Mouse (Mus musculus): ENCODE data around the gene Acsf3. TPM values are rescaled to one million over a fixed set of nuclear protein-coding genes. Genes with fewer than 3 reads are reported as not detected.
A peak's percentile ranks its signal among the peaks of the same experiment; 100 is the strongest.

The Acsf3 gene
- polyA plus RNA-seq, 1 experiment from 2014 or later, result 17.1 TPM

DNA sequence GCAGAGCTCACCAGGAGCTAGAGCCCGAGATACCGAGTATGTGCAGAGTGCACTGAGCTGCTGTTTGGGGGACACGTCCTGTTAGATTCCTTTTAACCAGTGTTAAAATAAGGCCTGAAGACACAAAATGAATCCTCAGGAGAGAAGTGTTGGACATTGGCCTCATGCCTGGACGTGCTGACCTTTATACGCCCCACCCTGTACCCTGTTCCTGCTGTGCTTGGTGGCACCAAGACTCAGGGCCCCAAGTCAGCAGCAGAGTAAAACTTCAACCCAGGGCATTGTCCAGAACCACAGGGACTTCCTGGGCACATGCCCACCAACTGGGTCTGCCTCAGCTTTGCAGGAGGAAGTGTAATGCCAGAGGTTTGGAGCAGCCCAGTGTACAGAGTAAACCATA lies 14.5 kb downstream of the Acsf3 start:
- Histone ChIP-seq H3K9ac (no peak overlapping the region), H3K36me3 (peaks cover 65% of the 10 kb centered on the region), H3K27me3 (no peaks in the 10 kb centered on the region), H3K9me3 (no peaks in the 10 kb centered on the region), H3K27ac (replicated peaks) (no peak overlapping the region), H3K4me3 (no peak overlapping the region), H3K4me1 (replicated peaks) (peaks cover 22% of the 10 kb centered on the region), H3K4me2 (no peak overlapping the region)
- no peak for ATAC-seq (ENCODE audit: low read depth)
- 92% methylated on average over 5 of the region's 5 CpGs for WGBS

DNA sequence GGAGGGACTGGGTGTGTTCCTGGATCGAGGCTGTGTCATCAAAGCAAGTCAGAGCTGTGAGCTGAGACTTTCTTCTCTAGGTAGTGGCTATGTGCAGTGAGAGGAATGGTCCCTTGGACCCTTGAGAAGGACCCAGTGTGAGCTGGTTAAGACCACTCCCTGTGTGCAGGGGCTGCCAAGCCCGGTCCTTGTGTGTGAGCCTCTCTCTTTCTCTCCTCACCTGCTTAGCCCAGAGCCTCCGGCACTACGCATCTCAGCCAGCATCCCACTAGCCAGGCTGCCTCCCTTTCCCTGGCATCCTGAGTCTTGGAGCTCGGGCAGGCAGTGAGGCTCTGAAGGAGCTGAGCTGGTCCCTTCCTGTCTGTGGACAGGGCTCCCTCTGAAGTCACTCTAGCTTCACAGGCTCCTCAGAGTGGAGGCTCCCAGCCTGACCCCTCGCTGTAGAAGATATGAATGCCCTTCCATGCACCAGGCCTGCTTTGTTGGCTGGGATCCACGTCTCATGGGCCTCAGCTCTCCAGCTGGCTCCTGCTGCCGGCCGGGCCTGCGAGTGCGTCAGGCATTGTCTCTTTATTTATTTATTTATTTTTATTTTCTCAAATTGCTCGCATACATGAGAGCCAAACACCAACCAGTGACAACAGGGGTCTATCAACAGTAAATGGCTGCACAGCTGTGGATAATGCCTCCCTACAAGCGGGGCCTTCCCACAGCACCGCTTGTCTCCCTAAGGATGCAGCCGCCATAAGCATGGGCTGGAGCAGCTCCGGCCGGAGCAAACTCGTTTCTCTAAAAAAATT lies 18.3 kb downstream of the Acsf3 start:
- Histone ChIP-seq H3K4me3 (no peak overlapping the region), H3K4me1 (replicated peaks) (peaks cover 24% of the 10 kb centered on the region), H3K9me3 (no peaks in the 10 kb centered on the region), H3K27me3 (no peaks in the 10 kb centered on the region), H3K27ac (replicated peaks) (peak overlapping the region; percentile 92), H3K9ac (peak overlapping the region; percentile 38), H3K36me3 (peaks cover 32% of the 10 kb centered on the region), H3K4me2 (no peak overlapping the region)
- ATAC-seq (ENCODE audit: low read depth), result peak; percentile 82
- 52% methylated on average over 18 of the region's 18 CpGs for WGBS

DNA sequence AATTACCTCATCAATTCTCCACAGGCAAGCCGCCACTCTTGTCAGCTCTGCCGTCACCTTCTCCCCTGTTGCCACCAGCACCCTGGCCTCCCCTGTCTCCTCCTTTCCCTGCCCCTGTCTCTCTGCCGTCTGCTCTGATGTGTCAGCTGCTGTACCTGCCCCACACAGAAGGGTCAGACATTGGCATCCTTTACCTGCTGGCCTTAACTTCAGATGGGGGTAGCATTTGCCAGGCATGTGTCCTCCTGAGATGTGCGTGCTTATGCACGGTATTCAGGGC lies 18.8 kb downstream of the Acsf3 start:
- Histone ChIP-seq H3K4me1 (replicated peaks) (peaks cover 24% of the 10 kb centered on the region), H3K27ac (replicated peaks) (peak overlapping the region; percentile 92), H3K4me3 (no peak overlapping the region), H3K9me3 (no peaks in the 10 kb centered on the region), H3K36me3 (peaks cover 27% of the 10 kb centered on the region), H3K4me2 (no peak overlapping the region), H3K9ac (peak overlapping the region; percentile 38), H3K27me3 (no peaks in the 10 kb centered on the region)
- ATAC-seq (ENCODE audit: low read depth), result no peak; the same call in 1 of the 2 replicates
- 58% methylated on average over 5 of the region's 5 CpGs for WGBS

DNA sequence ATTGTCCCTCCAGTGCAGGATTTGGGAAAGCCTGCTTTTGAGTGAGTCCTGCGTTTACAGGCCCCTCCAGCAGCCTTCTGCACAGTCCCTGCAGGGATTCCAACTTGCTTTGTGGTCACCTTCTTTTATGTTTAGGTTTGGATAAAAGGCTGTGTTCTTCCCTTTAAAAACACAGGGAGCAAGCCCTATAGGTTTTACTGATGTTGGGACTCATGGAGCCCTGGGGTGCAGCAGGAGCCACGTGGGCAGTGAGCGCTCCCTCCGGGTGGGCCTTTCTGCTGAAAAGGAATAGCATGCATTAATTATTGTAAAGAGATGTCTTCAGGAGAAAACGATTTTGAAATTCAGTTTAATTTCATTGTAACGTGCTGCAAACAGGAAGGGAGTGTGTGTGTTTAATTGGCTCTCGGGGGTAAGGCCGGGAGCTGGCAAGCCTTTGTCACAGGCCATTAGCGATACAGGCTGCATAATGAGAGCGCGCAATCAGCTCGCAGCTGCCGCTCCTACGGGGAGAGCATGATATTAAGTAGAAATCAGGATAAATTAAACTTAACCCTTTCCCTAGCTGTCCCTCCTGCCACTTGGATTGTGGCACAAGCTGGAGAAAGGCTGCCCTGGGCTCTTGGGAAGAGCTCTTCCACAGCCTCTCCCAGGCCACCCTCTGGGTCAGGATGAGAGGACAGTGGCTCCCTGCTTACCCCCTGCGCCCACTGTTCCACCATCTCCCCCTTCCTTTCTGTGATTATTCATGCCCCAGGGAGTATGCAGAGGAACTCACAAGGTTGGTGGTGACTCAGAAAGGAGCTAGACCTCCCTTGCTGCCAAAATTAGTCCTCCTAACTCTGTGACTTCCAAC lies 28.8 kb downstream of the Acsf3 start:
- peak; percentile 87 for ATAC-seq (ENCODE audit: low read depth)
- 9% methylated on average over 15 of the region's 15 CpGs for WGBS
- Histone ChIP-seq H3K36me3 (peaks cover 4% of the 10 kb centered on the region; the same call in 1 of the 2 replicates), H3K4me3 (no peak overlapping the region), H3K27ac (replicated peaks) (peak overlapping the region; percentile 93), H3K9ac (peak overlapping the region; percentile 26), H3K9me3 (no peaks in the 10 kb centered on the region), H3K4me1 (replicated peaks) (peaks cover 64% of the 10 kb centered on the region), H3K4me2 (peak overlapping the region; percentile 21; the same call in 1 of the 2 replicates), H3K27me3 (no peaks in the 10 kb centered on the region)

DNA sequence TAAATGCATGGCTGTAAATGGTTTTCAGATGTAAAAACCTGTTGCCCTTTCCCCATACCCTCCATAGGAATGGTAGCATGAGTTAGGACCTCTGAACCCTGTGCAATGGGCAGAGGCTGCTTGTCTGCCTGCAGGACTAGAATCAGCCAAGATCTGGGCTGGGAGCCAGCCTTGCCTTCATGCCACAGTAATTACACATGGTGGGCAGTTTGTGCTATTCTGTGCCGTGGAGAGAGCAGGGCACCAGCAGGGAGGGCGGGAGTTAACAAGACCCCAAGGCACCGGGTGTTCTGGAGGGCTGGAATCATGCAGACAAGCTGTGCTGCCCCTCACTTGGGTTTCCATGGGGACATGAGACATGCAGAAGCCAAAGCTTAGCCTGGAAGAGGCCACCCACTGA lies 30.1 kb downstream of the Acsf3 start:
- H3K4me2 ChIP-seq, result no peak overlapping the region
- 18% methylated on average over 3 of the region's 3 CpGs for WGBS

DNA sequence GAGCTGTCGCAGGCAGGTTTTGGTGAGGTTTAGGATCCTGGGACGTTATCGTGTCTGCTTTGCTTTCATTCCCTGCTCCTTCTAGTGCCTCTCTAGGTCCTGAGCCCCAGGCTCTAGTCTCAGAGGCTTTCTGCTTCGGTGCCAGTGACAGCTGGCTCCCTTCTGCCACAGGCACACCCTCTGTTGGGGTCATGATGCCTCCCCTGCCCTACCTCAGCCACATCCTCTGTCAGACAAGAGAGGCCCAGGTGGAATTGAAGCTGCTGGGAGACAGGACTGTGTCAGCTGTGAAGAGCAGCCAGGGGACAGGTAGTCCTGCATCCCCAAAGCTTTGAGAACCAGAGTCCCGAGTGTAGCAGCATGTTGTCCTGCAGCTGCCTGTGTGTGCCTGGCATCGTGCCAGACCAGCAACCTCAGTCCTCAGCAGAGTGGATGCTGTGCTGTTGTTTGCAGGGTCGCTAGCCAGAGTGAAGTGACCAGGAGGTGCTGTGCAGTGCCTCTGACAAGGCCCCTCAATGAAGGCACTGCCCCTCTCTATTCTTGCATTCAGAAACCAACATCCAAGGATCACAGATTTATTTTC lies 31.8 kb downstream of the Acsf3 start:
- 33% methylated on average over 7 of the region's 7 CpGs for WGBS
- no peaks in the 10 kb centered on the region for H3K36me3 ChIP-seq
- no peak overlapping the region for H3K4me2 ChIP-seq
- peaks cover 86% of the 10 kb centered on the region for H3K4me1 ChIP-seq (replicated peaks)
- no peaks in the 10 kb centered on the region for H3K9me3 ChIP-seq
- H3K27ac ChIP-seq (replicated peaks), result peak overlapping the region; percentile 93
- ATAC-seq (ENCODE audit: low read depth), result peak; percentile 4; the same call in 1 of the 2 replicates
- H3K4me3 ChIP-seq, result no peak overlapping the region
- H3K27me3 ChIP-seq, result no peaks in the 10 kb centered on the region
- H3K9ac ChIP-seq, result peak overlapping the region; percentile 60; the same call in 1 of the 2 replicates

More for the DNA sequence above, 30.1 kb downstream of the Acsf3 start:
- ATAC-seq (ENCODE audit: low read depth), result peak; percentile 38
- Histone ChIP-seq H3K9me3 (no peaks in the 10 kb centered on the region), H3K9ac (no peak overlapping the region), H3K4me1 (replicated peaks) (peaks cover 69% of the 10 kb centered on the region), H3K27ac (replicated peaks) (peak overlapping the region; percentile 93), H3K4me3 (no peak overlapping the region), H3K36me3 (no peaks in the 10 kb centered on the region), H3K27me3 (no peaks in the 10 kb centered on the region)

DNA sequence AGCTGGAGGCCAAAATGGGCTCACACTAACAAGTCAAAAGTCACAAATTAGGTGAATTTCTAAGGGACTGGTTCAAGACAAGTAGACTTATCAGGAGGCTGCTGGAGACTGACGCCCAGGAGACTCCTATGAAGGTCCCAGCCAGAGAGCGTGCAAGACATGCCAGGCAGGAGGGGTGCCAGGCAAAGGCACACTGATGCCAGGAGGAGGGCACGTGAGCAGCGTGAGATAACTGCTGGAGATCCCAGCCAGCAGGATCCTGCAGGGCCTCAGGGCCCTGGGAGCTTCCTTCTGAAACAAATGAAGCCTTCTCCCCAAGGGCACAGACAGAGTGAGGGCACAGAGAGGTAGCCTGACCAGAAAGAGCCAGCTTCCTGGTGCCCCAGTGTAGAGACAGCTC lies 32.6 kb downstream of the Acsf3 start:
- Histone ChIP-seq H3K4me2 (no peak overlapping the region), H3K9ac (no peak overlapping the region), H3K4me1 (replicated peaks) (peaks cover 86% of the 10 kb centered on the region), H3K27me3 (no peaks in the 10 kb centered on the region), H3K9me3 (no peaks in the 10 kb centered on the region), H3K4me3 (no peak overlapping the region), H3K27ac (replicated peaks) (peak overlapping the region; percentile 93), H3K36me3 (no peaks in the 10 kb centered on the region)
- no peak for ATAC-seq (ENCODE audit: low read depth)
- 62% methylated on average over 4 of the region's 4 CpGs for WGBS

DNA sequence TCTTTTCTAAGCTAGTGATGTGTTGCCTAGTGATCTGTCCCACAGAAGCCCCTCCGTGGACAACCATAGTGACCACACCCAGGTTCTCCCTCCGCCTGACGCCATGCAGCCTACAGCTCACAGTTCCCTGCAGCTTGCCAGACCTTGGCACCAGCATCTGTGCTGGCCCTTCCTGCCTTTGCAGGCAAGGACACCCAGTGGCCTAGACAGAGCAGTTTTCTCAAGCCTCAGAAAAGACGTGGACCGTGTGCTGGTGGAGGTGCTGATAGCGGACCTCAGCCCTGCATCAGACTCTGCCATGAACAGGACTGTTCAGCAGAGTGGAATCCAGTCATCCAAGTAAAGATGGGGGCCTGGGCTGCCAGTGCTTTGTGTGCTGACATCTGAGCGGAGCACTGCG lies 35.1 kb downstream of the Acsf3 start:
- H3K9ac ChIP-seq, result peak overlapping the region; percentile 47; the same call in 1 of the 2 replicates
- peaks cover 86% of the 10 kb centered on the region for H3K4me1 ChIP-seq (replicated peaks)
- peaks cover 4% of the 10 kb centered on the region for H3K36me3 ChIP-seq
- H3K27me3 ChIP-seq, result no peaks in the 10 kb centered on the region
- ATAC-seq (ENCODE audit: low read depth), result no peak
- H3K4me3 ChIP-seq, result no peak overlapping the region
- 76% methylated on average over 8 of the region's 8 CpGs for WGBS
- H3K4me2 ChIP-seq, result no peak overlapping the region
- no peaks in the 10 kb centered on the region for H3K9me3 ChIP-seq
- H3K27ac ChIP-seq (replicated peaks), result peak overlapping the region; percentile 88

DNA sequence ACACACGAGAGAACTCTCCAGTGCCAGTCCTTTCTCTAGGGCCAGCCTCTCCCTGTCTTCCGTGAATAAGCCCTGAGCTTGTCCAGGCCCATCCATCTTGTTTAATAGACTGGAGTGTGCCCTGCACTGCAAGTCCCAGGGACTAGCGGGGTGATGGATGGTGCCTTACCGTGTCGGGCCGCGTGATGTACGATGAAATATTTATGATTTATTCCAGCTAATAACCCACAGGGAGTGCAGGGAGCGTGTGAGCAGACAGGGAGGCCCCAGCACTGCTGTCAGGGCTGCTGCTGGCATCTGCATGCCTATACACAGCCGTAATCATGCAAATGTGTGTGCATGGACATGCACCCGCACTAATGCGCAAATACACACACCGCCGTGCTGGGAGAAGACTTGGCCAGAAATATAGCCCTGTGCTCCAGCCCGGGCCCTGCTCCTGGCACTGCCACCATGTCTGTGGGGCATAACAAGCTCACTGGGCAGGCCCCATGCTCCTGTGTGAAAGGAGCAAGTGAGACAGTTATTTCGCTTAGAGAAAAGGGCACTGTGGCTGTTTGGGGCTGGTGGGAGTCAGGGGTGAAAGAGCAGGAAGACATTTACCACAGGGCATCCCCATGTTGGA lies 36.7 kb downstream of the Acsf3 start:
- peak overlapping the region; percentile 43 for H3K9ac ChIP-seq
- ATAC-seq (ENCODE audit: low read depth), result peak; percentile 76

DNA sequence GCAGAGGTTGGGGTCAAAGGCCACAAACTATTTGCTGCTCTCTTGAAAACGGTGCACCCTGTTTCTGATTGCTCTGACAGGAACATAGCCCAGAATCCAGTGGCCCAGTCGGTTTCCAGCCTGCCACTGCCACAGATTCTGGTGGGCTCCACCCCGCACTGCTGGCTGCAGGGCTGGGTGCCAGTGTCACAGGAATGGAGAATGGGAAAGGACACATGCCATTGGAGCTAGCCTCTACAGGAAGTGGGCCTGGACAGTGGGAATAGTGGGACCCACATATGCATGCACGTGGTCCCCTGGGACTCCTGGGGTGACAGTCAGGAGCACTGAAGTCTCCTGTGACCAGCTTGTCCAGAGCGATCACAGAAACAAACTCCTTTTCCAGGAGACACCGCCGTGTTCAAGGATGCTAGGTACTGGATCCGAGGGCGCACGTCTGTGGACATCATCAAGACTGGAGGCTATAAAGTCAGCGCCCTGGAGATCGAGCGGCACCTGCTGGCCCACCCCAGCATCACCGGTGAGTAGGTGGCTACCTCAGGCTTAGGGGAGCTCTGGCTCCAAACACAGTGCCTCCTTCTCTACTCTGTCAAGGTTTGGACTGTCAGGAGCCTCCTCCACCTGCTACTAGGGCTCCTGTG lies 37.4 kb downstream of the Acsf3 start:
- peak overlapping the region; percentile 88 for H3K27ac ChIP-seq (replicated peaks)
- H3K9ac ChIP-seq, result peak overlapping the region; percentile 43; the same call in 1 of the 2 replicates
- no peaks in the 10 kb centered on the region for H3K27me3 ChIP-seq
- no peak overlapping the region for H3K4me2 ChIP-seq
- peaks cover 76% of the 10 kb centered on the region for H3K4me1 ChIP-seq (replicated peaks)
- H3K9me3 ChIP-seq, result no peaks in the 10 kb centered on the region
- 0 out of 2 replicates have a peak, but pooled peaks have one; percentile 12 for ATAC-seq (ENCODE audit: low read depth)
- H3K4me3 ChIP-seq, result no peak overlapping the region
- peaks cover 4% of the 10 kb centered on the region for H3K36me3 ChIP-seq
- WGBS, result 72% methylated on average over 14 of the region's 14 CpGs

More for the DNA sequence above, 36.7 kb downstream of the Acsf3 start:
- no peak overlapping the region for H3K4me3 ChIP-seq
- peaks cover 76% of the 10 kb centered on the region for H3K4me1 ChIP-seq (replicated peaks)
- no peaks in the 10 kb centered on the region for H3K27me3 ChIP-seq
- H3K9me3 ChIP-seq, result no peaks in the 10 kb centered on the region
- peak overlapping the region; percentile 88 for H3K27ac ChIP-seq (replicated peaks)
- peaks cover 4% of the 10 kb centered on the region for H3K36me3 ChIP-seq
- peak overlapping the region; percentile 9; the same call in 1 of the 2 replicates for H3K4me2 ChIP-seq
- WGBS, result 37% methylated on average over 16 of the region's 16 CpGs

DNA sequence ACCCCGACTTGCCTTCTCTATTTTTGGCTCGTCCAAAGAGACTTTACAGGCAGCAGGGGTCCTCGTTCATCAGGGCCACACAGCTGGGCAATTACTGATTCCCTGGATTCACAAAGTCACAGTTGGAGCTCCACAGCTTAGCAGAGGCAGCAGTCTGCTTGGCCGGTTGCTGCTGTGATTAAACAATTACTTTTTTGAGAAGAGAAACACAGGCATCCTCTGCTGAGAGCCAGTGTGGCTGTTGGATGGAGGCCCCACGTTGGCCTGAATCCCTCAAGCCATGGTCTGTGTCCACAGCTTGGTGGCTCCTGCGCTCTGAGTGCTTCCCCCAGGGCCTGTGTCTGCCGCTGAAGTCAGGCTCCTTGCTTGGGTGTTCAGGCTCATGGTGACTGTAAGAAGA lies 39.3 kb downstream of the Acsf3 start:
- H3K36me3 ChIP-seq, result peaks cover 4% of the 10 kb centered on the region
- peaks cover 73% of the 10 kb centered on the region for H3K4me1 ChIP-seq (replicated peaks)
- ATAC-seq (ENCODE audit: low read depth), result no peak
- H3K9me3 ChIP-seq, result no peaks in the 10 kb centered on the region
- 16% methylated on average over 7 of the region's 7 CpGs for WGBS
- H3K27ac ChIP-seq (replicated peaks), result peak overlapping the region; percentile 67
- H3K4me3 ChIP-seq, result no peak overlapping the region
- no peak overlapping the region for H3K9ac ChIP-seq
- H3K4me2 ChIP-seq, result no peak overlapping the region
- no peaks in the 10 kb centered on the region for H3K27me3 ChIP-seq

Data from neural tube, embryonic 13.5 days (tissue).